ENCODE assay signal across 7 mouse cellular contexts in the genomic region with DNA sequence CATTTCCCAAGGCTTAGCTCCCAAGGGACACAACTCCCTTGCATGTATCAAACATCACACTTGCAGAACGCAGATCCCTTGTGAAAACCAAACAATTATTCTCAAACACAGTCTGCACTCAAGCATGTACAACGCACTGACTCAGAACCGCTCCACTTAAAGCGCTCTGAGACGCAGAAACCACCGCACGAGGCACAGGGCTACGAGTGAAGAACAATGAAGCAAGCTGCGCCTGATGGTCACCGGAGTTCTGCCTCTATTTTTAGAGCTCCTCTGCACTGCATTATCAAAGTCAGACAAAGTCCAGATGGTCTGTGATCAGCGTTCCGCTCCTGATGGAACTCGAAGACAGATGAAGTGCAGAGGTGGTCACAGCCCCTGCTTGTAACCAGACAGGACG. TPM values are rescaled to one million over a fixed set of nuclear protein-coding genes. Genes with fewer than 3 reads are reported as not detected.
A peak's percentile ranks its signal among the peaks of the same experiment; 100 is the strongest.
DNase-seq lines count a peak whose midpoint lies in the region.

No protein-coding gene starts in this region.

- no peaks in the 10 kb centered on the region for H3K27me3 ChIP-seq in limb, embryonic 10.5 days (ENCODE audit: low read depth, poor library complexity, severe bottlenecking)

- H3K4me1 ChIP-seq in limb, embryonic 10.5 days = peaks cover 18% of the 10 kb centered on the region

- peaks cover 6% of the 10 kb centered on the region for H3K36me3 ChIP-seq in limb, embryonic 10.5 days

- DNase-seq in right cerebral cortex, postnatal 10 days (ENCODE audit: low spot score in 2 of 2) = peak; percentile 22 to 26
- DNase-seq in right cerebral cortex, postnatal 25 days = no peak
- DNase-seq in forelimb bud, embryonic 11.5 days (ENCODE audit: low read depth, low spot score) = peak; percentile 23
- peak; percentile 40 for DNase-seq in limb, embryonic 10.5 days (ENCODE audit: low spot score)
- peak; percentile 9 for DNase-seq in telencephalon, adult 2 months (ENCODE audit: low read depth, low spot score)
- DNase-seq in frontal cortex, adult 2 months (ENCODE audit: extremely low spot score in 1 of 2, low spot score in 1 of 2) = no peak
- DNase-seq in cerebellum, adult 9-10 months = no peak

- H3K9me3 ChIP-seq in limb, embryonic 10.5 days (replicated peaks) = no peaks in the 10 kb centered on the region

- WGBS in limb, embryonic 10.5 days = 67% methylated on average over 14 of the region's 14 CpGs

- peak overlapping the region; percentile 54 for H3K27ac ChIP-seq in limb, embryonic 10.5 days

- no peak overlapping the region for H3K4me3 ChIP-seq in limb, embryonic 10.5 days

RNA-seq across cellular contexts. Expression of a gene that starts 50.4 kb away (rescaled TPM):
- 19.6 and 22.3 TPM in 2 replicates for polyA plus RNA-seq in limb, embryonic 10.5 days (2016; fragmentation: Nextera tagmentation; extraction: Ambion mirVana)
- polyA plus RNA-seq in frontal cortex, adult 2 months (2012; rRNA removed) = 0.60 and 0.63 TPM in 2 replicates

Comparison
In these comparisons a context has a peak if more than half of its experiments do, and no peak if none do; other contexts are left out.
1. DNase-seq: peak in right cerebral cortex, postnatal 10 days (2 of 2), forelimb bud, embryonic 11.5 days (single experiment), limb, embryonic 10.5 days (single experiment) and telencephalon, adult 2 months (single experiment); none in right cerebral cortex, postnatal 25 days (single experiment), frontal cortex, adult 2 months (0 of 2) and cerebellum, adult 9-10 months (single experiment).
2. RNA of a gene that starts 50.4 kb away (polyA plus RNA-seq): 19.6 to 22.3 TPM in limb, embryonic 10.5 days; 0.60 to 0.63 TPM in frontal cortex, adult 2 months; every median in the first group is over 10 times any median in the second.